Mouse (Mus musculus) heart, embryonic 11.5 days (tissue): ENCODE measurements at regions not wholly inside any gene's neighbourhood (a gene's known extent, or its start where the extent isn't known, plus 50 kb on each side); places are given as distances from the start of the nearest gene placed in this dataset.

Experiments
- ATAC-seq: fragments of 200-750 bp; cut with Nextera tagmentation; replicated peaks from 2 replicates; pipeline ENCODE4 v1.8.0; 2017; ENCODE audit warnings: moderate library complexity; ENCODE audit not compliant: insufficient number of reproducible peaks, low FRiP score, low TSS enrichment
- H3K27ac ChIP-seq: fragments of 300-500 bp; sonication (generic); 2 replicates; pipeline ENCODE4 v1.5.1; 2014; ENCODE audit warnings: mild to moderate bottlenecking, low read depth, low read length
- H3K27me3 ChIP-seq: fragments of 300-500 bp; sonication (generic); 2 replicates; pipeline ENCODE4 v1.6.1; 2014; ENCODE audit warnings: mild to moderate bottlenecking, low read length, mixed read lengths; ENCODE audit not compliant: control insufficient read depth, insufficient read depth
- H3K36me3 ChIP-seq: fragments of 300-500 bp; sonication (generic); 2 replicates; pipeline ENCODE4 v1.6.1; 2014; ENCODE audit warnings: mild to moderate bottlenecking, low read length, moderate library complexity, mixed read lengths; ENCODE audit not compliant: control insufficient read depth, insufficient read depth
- H3K4me1 ChIP-seq: fragments of 300-500 bp; sonication (generic); 2 replicates; pipeline ENCODE4 v1.6.1; 2014; ENCODE audit warnings: low read length; ENCODE audit not compliant: control insufficient read depth, insufficient read depth
- H3K4me2 ChIP-seq: fragments of 300-500 bp; sonication (generic); 2 replicates; pipeline ENCODE4 v1.6.1; 2014; ENCODE audit warnings: mild to moderate bottlenecking, moderate library complexity
- H3K4me3 ChIP-seq: fragments of 300-500 bp; sonication (generic); 2 replicates; pipeline ENCODE4 v1.5.1; 2014; ENCODE audit warnings: low read depth, low read length
- H3K9ac ChIP-seq: fragments of 300-500 bp; sonication (generic); 2 replicates; pipeline ENCODE4 v1.6.1; 2014; ENCODE audit warnings: mild to moderate bottlenecking, low read depth, low read length, moderate library complexity
- H3K9me3 ChIP-seq: fragments of 300-500 bp; sonication (generic); replicated peaks from 2 replicates; pipeline ENCODE4 v1.6.1; 2016; ENCODE audit warnings: low read length; ENCODE audit not compliant: control insufficient read depth
- WGBS: fragments of 180-500 bp; shearing (Covaris S2); extraction: QIAGEN DNeasy Blood & Tissue Kit; methylation state at CpG from one replicate; pipeline ENCODE4 v1.1.7; 2014; ENCODE audit not compliant: insufficient replicate concordance; 5-methylcytosine and 5-hydroxymethylcytosine counted together

DNA sequence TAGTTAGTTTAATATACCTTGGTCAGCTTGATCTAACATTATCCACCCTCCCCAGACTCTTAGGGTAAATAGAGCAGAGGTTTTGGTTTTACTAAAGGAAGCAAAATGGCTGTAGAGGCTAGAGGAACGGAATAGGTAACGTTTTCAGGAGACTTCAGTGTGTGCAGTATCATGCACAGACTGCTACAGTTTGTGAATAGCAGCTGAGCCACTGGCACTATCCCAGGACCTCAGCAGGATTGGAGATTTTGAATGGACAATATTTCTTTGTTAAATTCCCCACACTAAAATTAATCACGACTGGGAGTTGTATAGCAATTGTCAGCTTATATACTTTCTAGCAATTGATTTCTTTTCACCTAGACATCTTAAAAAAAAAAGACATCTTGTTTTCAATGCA is 929.7 kb upstream of the Lcorl start:
- no peak for ATAC-seq
- no peak overlapping the region for H3K9ac ChIP-seq
- H3K4me1 ChIP-seq = 0 out of 2 replicates have a peak, but pooled peaks cover 3% of the 10 kb centered on the region
- H3K36me3 ChIP-seq = no peaks in the 10 kb centered on the region
- WGBS = 81% methylated on average over 3 of the region's 3 CpGs
- H3K27me3 ChIP-seq = no peaks in the 10 kb centered on the region
- H3K9me3 ChIP-seq = no peaks in the 10 kb centered on the region
- H3K27ac ChIP-seq = no peak overlapping the region
- H3K4me2 ChIP-seq = no peak overlapping the region
- no peak overlapping the region for H3K4me3 ChIP-seq

DNA sequence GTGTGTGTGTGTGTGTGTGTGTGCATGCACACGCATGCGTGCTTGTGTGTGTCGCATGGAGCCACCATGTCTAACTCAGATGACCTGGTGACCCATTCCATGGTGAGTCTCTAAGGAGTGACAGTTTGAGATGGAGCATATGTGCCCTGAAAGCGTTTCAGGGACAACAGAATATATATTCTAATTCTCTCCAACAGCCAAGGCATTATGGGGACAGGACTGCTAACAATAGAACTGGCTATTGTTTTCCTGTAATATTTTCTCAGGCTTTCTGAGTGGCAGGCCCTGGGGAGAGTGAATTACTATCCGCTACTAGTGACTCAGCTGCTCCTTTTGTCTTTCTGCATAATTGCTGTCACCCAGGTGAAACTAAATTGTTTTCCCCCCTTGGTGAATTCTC is 898.7 kb upstream of the Lcorl start:
- H3K36me3 ChIP-seq = no peaks in the 10 kb centered on the region
- H3K27ac ChIP-seq = no peak overlapping the region
- no peak overlapping the region for H3K4me2 ChIP-seq
- no peaks in the 10 kb centered on the region for H3K27me3 ChIP-seq
- no peak overlapping the region for H3K9ac ChIP-seq
- 73% methylated on average over 5 of the region's 5 CpGs for WGBS
- H3K4me3 ChIP-seq = no peak overlapping the region
- H3K9me3 ChIP-seq = no peaks in the 10 kb centered on the region
- ATAC-seq = no peak
- peaks cover 8% of the 10 kb centered on the region; the same call in 1 of the 2 replicates for H3K4me1 ChIP-seq

DNA sequence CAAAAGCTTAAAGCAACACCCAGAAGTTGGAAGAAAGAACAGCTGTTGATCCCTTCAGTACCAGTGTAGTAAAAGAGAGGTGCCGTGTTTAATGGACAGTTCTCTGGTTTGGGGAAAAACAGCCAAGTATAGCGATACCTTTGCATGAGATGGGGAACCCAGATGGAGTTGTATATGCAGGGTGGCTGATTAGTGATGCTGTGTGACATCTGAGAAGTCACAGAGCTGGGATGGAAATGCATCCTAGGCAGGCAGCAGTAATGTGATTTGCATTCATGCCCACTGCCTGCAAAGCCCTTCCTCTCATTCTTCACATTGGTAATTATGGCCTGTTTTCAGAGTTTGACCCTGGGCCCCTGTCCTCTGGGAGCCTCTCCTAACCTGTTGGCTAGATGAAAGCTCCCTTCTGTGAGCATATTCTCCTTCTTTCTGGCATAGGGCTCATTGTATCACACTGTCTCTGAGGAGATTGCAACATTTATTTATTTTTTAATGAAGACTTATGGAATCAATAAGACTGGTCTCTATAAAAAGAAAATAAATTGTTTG is 882.7 kb upstream of the Lcorl start:
- Histone ChIP-seq H3K27me3 (no peaks in the 10 kb centered on the region), H3K4me2 (no peak overlapping the region), H3K27ac (no peak overlapping the region), H3K9ac (no peak overlapping the region), H3K36me3 (no peaks in the 10 kb centered on the region), H3K4me3 (no peak overlapping the region), H3K4me1 (no peaks in the 10 kb centered on the region), H3K9me3 (no peaks in the 10 kb centered on the region)
- WGBS = 85% methylated on average over 2 of the region's 2 CpGs
- no peak for ATAC-seq

DNA sequence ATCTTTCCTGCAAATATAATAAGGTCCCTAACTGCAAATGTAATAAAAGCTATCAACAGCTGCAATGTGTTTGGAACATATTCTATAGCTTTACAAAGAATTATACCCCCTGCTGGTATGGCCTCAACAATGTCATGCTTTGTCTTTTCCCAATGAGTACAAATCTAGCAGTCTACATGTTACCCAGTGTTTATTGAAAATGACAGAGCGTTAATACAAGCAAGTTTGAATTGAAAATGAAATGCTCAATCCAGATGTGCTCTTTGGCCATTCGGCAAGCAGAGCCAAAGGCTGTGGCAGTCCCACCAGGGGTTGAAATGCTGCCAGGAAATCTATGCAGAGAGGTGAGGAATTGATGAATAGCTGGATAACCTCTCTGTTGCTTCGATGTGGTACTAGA is 875.1 kb upstream of the Lcorl start:
- no peak overlapping the region for H3K4me2 ChIP-seq
- H3K27me3 ChIP-seq = no peaks in the 10 kb centered on the region
- no peaks in the 10 kb centered on the region for H3K4me1 ChIP-seq
- H3K4me3 ChIP-seq = no peak overlapping the region
- H3K36me3 ChIP-seq = no peaks in the 10 kb centered on the region
- no peak overlapping the region for H3K27ac ChIP-seq
- no peak for ATAC-seq
- no peak overlapping the region for H3K9ac ChIP-seq
- WGBS = 76% methylated on average over 3 of the region's 3 CpGs
- no peaks in the 10 kb centered on the region for H3K9me3 ChIP-seq

DNA sequence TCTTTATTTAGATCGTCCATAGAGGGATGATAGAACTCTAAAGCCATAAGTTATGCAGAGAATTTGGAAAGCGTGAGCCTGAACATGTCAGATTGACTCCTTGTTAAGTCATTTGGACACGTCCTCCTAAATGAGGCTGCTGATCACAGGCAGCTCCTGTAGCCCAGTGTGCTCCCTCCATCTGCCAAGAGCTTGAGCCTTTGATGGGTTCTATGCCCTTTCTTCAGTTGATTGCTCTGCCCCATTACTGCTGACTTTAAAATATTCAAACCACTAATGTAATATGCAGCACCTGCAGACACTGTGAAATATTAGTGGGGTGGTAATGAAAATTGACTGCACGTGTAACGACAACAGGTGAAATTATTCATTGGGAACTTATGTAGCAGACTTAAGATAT is 874.6 kb upstream of the Lcorl start:
- no peak overlapping the region for H3K4me2 ChIP-seq
- no peaks in the 10 kb centered on the region for H3K36me3 ChIP-seq
- ATAC-seq = no peak
- H3K4me1 ChIP-seq = no peaks in the 10 kb centered on the region
- WGBS = 82% methylated on average over 5 of the region's 5 CpGs
- no peak overlapping the region for H3K9ac ChIP-seq
- no peaks in the 10 kb centered on the region for H3K9me3 ChIP-seq
- no peak overlapping the region for H3K27ac ChIP-seq
- H3K4me3 ChIP-seq = no peak overlapping the region
- no peaks in the 10 kb centered on the region for H3K27me3 ChIP-seq

DNA sequence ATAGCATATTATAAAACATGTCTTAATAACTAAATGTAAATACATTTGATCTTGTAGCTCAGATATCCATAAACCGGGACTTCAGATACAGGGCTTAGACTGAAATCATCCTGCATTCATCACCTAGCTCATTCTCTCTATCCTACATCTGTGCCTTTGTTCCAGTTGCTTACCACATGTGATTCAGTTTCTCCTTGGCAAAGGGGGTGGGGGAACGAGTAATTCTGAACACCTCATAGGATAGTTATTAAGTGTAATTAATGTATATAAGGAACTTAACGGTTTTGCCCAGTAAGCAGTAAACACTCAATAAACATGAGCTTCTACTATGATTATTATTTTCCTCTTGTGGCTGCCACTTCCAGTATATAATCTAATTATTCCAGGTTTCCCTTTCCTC is 873.9 kb upstream of the Lcorl start:
- Histone ChIP-seq H3K4me1 (no peaks in the 10 kb centered on the region), H3K9ac (no peak overlapping the region), H3K9me3 (no peaks in the 10 kb centered on the region), H3K4me3 (no peak overlapping the region), H3K4me2 (no peak overlapping the region), H3K27ac (no peak overlapping the region), H3K27me3 (no peaks in the 10 kb centered on the region), H3K36me3 (no peaks in the 10 kb centered on the region)
- ATAC-seq = no peak
- 81% methylated on average over 3 of the region's 3 CpGs for WGBS

DNA sequence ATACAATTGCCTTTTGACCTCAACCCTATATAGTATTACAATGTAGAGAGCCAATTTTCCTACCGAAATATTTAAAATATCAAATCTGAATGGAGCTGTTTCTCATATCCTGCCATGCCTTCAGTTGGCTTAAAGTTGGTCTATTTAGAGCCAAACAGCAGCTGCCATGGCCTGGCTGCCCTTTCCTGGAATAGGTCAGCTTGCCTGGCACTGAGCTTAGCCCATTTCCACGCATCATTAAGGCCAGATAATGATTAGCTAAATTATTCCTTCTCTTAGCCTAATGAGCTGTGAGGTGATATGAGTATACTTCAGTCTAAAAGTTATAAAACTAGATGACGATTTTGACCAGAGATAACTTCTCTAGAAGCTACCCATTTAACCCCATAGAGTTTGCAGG is 852.2 kb upstream of the Lcorl start:
- H3K9ac ChIP-seq = no peak overlapping the region
- no peak overlapping the region for H3K4me2 ChIP-seq
- H3K4me1 ChIP-seq = no peaks in the 10 kb centered on the region
- H3K36me3 ChIP-seq = no peaks in the 10 kb centered on the region
- no peak overlapping the region for H3K4me3 ChIP-seq
- no peak for ATAC-seq
- H3K27me3 ChIP-seq = no peaks in the 10 kb centered on the region
- WGBS = 82% methylated on average over 3 of the region's 3 CpGs
- no peak overlapping the region for H3K27ac ChIP-seq
- no peaks in the 10 kb centered on the region for H3K9me3 ChIP-seq

DNA sequence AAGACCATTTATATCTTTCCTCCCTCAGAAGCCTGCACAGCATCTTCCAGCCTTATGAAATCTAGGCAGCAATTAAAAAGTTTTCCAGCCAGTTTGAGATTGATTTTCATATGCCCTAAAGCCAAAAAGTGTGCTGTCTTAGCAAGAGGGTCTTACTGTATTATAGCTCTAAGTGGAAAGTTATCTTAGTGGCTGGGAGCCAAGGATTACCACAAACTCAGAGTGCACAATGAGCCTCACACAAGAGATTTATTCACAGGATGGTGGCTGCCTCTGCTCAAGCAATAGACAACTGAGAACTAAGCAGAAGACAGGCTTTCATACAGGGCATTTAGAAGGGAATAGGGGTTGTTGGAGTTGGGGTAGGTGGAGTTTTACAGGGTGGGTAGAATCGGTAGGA is 850.4 kb upstream of the Lcorl start:
- Histone ChIP-seq H3K36me3 (no peaks in the 10 kb centered on the region), H3K4me2 (no peak overlapping the region), H3K27me3 (no peaks in the 10 kb centered on the region), H3K4me3 (no peak overlapping the region), H3K9ac (no peak overlapping the region), H3K4me1 (no peaks in the 10 kb centered on the region), H3K27ac (no peak overlapping the region), H3K9me3 (no peaks in the 10 kb centered on the region)
- ATAC-seq = no peak
- 74% methylated on average over 1 of the region's 1 CpGs for whole genome bisulfite sequencing

DNA sequence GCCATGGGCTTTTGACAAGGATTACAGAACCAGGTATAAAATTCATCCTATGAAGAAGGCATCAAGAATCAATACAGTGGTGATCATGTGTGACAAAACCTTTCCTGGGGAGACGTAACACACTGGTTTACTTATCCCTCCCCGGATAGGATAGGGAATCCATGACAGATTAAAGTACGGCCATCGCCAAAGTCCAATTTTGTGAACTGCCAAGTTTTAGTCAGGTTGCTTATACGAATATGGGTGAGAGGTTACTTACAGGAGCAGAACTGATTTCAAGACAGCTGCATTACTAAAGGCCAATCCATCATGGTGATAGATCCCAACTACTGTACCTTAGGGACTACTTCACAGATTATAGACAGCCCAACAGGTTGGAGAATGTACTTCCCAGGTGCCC is 849.6 kb upstream of the Lcorl start:
- H3K27ac ChIP-seq = no peak overlapping the region
- H3K4me1 ChIP-seq = no peaks in the 10 kb centered on the region
- ATAC-seq = no peak
- no peaks in the 10 kb centered on the region for H3K36me3 ChIP-seq
- WGBS = 85% methylated on average over 5 of the region's 5 CpGs
- no peak overlapping the region for H3K4me2 ChIP-seq
- H3K4me3 ChIP-seq = no peak overlapping the region
- no peaks in the 10 kb centered on the region for H3K27me3 ChIP-seq
- H3K9me3 ChIP-seq = no peaks in the 10 kb centered on the region
- no peak overlapping the region for H3K9ac ChIP-seq
